Mouse (Mus musculus) stomach, postnatal 0 days (tissue): ENCODE measurements at regions not wholly inside any gene's neighbourhood (a gene's known extent, or its start where the extent isn't known, plus 50 kb on each side); places are given as distances from the start of the nearest gene placed in this dataset.

Experiments used
- ATAC-seq: fragments of 200-750 bp; cut with Nextera tagmentation; 2 replicates; pipeline ENCODE4 v1.8.0; 2017; ENCODE audit not compliant: low FRiP score, low TSS enrichment
- DNase-seq: peaks from one replicate; pipeline ENCODE4 v3.0.0-alpha.2; 2016; ENCODE audit warnings: low spot score
- H3K27ac ChIP-seq: fragments of 300-500 bp; sonication (generic); replicated peaks from 2 replicates; pipeline ENCODE4 v1.5.1; 2014; ENCODE audit warnings: mild to moderate bottlenecking, control low read depth
- H3K27me3 ChIP-seq: fragments of 300-500 bp; sonication (generic); 2 replicates; pipeline ENCODE4 v1.6.1; 2014; ENCODE audit warnings: low read length; ENCODE audit not compliant: control insufficient read depth, insufficient read depth
- H3K36me3 ChIP-seq: fragments of 300-500 bp; sonication (generic); 2 replicates; pipeline ENCODE4 v1.6.1; 2014; ENCODE audit warnings: low read length, mixed read lengths; ENCODE audit not compliant: control insufficient read depth, insufficient read depth
- H3K4me1 ChIP-seq: fragments of 300-500 bp; sonication (generic); replicated peaks from 2 replicates; pipeline ENCODE4 v1.6.1; 2014; ENCODE audit warnings: antibody characterized with exemption; ENCODE audit not compliant: control insufficient read depth, insufficient read depth
- H3K4me2 ChIP-seq: fragments of 300-500 bp; sonication (generic); replicated peaks from 2 replicates; pipeline ENCODE4 v1.6.1; 2014; ENCODE audit warnings: low read depth, mild to moderate bottlenecking, control low read depth, moderate library complexity
- H3K4me3 ChIP-seq: fragments of 300-500 bp; sonication (generic); 2 replicates; pipeline ENCODE4 v1.5.1; 2014; ENCODE audit warnings: low read depth, low read length, control low read depth
- H3K9ac ChIP-seq: fragments of 300-500 bp; sonication (generic); 2 replicates; pipeline ENCODE4 v1.6.1; 2014; ENCODE audit warnings: mild to moderate bottlenecking, low read length, control low read depth, mixed read lengths
- H3K9me3 ChIP-seq: fragments of 300-500 bp; sonication (generic); 2 replicates; pipeline ENCODE4 v1.6.1; 2016; ENCODE audit warnings: low read length; ENCODE audit not compliant: control insufficient read depth
- CTCF ChIP-seq: IDR thresholded peaks from 2 replicates; pipeline ENCODE4 v1.5.1; 2016; ENCODE audit warnings: antibody characterized with exemption, low read depth, mild to moderate bottlenecking, moderate library complexity
- EP300 ChIP-seq: optimal IDR thresholded peaks from 2 replicates; pipeline ENCODE3; 2016; ENCODE audit warnings: antibody characterized with exemption
- WGBS: fragments of 180-500 bp; shearing (Covaris S2); extraction: QIAGEN DNeasy Blood & Tissue Kit; methylation state at CpG from one replicate; pipeline ENCODE4 v1.1.7; 2014; 5-methylcytosine and 5-hydroxymethylcytosine counted together

GRCm38 (mm10) chr15:5464732-5465131 is 220.7 kb upstream of the Ptger4 start:
- TF ChIP-seq EP300 (no peak), CTCF (no peak)
- no peak overlapping the region for H3K4me2 ChIP-seq
- no peaks in the 10 kb centered on the region for H3K9me3 ChIP-seq
- H3K4me3 ChIP-seq: no peak overlapping the region
- no peak overlapping the region for H3K27ac ChIP-seq
- 69% methylated on average over 5 of the region's 5 CpGs for WGBS
- ATAC-seq: no peak
- H3K9ac ChIP-seq: no peak overlapping the region
- no peaks in the 10 kb centered on the region for H3K36me3 ChIP-seq
- no peak for DNase-seq
- no peaks in the 10 kb centered on the region for H3K4me1 ChIP-seq
- no peaks in the 10 kb centered on the region for H3K27me3 ChIP-seq

- WGBS: 54% methylated on average over 3 of the region's 3 CpGs
- no peaks in the 10 kb centered on the region for H3K4me1 ChIP-seq
- no peaks in the 10 kb centered on the region for H3K27me3 ChIP-seq
- H3K4me3 ChIP-seq: no peak overlapping the region
- DNase-seq (no peak), ATAC-seq (no peak)
- no peak overlapping the region for H3K9ac ChIP-seq
- no peak overlapping the region for H3K4me2 ChIP-seq
- TF ChIP-seq EP300 (no peak), CTCF (no peak)
- H3K27ac ChIP-seq: no peak overlapping the region
- no peaks in the 10 kb centered on the region for H3K36me3 ChIP-seq
- H3K9me3 ChIP-seq: no peaks in the 10 kb centered on the region
These were observed 224.6 kb upstream of the Ptger4 start for GRCm38 (mm10) chr15:5468535-5469073.

GRCm38 (mm10) chr15:5475389-5475995 is 231.5 kb upstream of the Ptger4 start:
- no peaks in the 10 kb centered on the region for H3K27me3 ChIP-seq
- ATAC-seq (no peak), DNase-seq (no peak)
- H3K27ac ChIP-seq: no peak overlapping the region
- H3K4me3 ChIP-seq: no peak overlapping the region
- H3K36me3 ChIP-seq: no peaks in the 10 kb centered on the region
- no peak overlapping the region for H3K9ac ChIP-seq
- 43% methylated on average over 1 of the region's 1 CpGs for WGBS
- no peaks in the 10 kb centered on the region for H3K9me3 ChIP-seq
- TF ChIP-seq EP300 (no peak), CTCF (no peak)
- H3K4me1 ChIP-seq: no peaks in the 10 kb centered on the region
- H3K4me2 ChIP-seq: no peak overlapping the region

- DNase-seq (no peak), ATAC-seq (no peak)
- Histone ChIP-seq H3K9me3 (no peaks in the 10 kb centered on the region), H3K27ac (no peak overlapping the region), H3K4me1 (no peaks in the 10 kb centered on the region), H3K36me3 (no peaks in the 10 kb centered on the region), H3K27me3 (no peaks in the 10 kb centered on the region), H3K4me2 (no peak overlapping the region), H3K4me3 (no peak overlapping the region), H3K9ac (no peak overlapping the region)
- 49% methylated on average over 3 of the region's 3 CpGs for WGBS
- no peak for TF ChIP-seq CTCF
- no peak for TF ChIP-seq EP300
These were observed 249.3 kb upstream of the Ptger4 start for GRCm38 (mm10) chr15:5493286-5493685.

GRCm38 (mm10) chr15:5495187-5495849 is 251.3 kb upstream of the Ptger4 start:
- no peak for DNase-seq
- Histone ChIP-seq H3K4me2 (no peak overlapping the region), H3K9me3 (no peaks in the 10 kb centered on the region), H3K27ac (no peak overlapping the region), H3K9ac (no peak overlapping the region), H3K36me3 (no peaks in the 10 kb centered on the region), H3K4me1 (no peaks in the 10 kb centered on the region), H3K27me3 (no peaks in the 10 kb centered on the region), H3K4me3 (no peak overlapping the region)
- WGBS: 65% methylated on average over 8 of the region's 8 CpGs
- ATAC-seq: peak; percentile 49; the same call in 1 of the 2 replicates
- no peak for TF ChIP-seq CTCF
- no peak for TF ChIP-seq EP300

GRCm38 (mm10) chr15:5495954-5496353 is 252.0 kb upstream of the Ptger4 start:
- Histone ChIP-seq H3K9me3 (no peaks in the 10 kb centered on the region), H3K4me1 (no peaks in the 10 kb centered on the region), H3K27me3 (no peaks in the 10 kb centered on the region), H3K4me3 (no peak overlapping the region), H3K9ac (no peak overlapping the region), H3K36me3 (no peaks in the 10 kb centered on the region), H3K27ac (no peak overlapping the region), H3K4me2 (no peak overlapping the region)
- ATAC-seq: no peak
- DNase-seq: no peak
- 83% methylated on average over 2 of the region's 2 CpGs for WGBS
- TF ChIP-seq CTCF (no peak), EP300 (no peak)
